Mouse (Mus musculus): Measurements from ENCODE around the gene Magea3. TPM values are rescaled to one million over a fixed set of nuclear protein-coding genes. Genes with fewer than 3 reads are reported as not detected.
"Not testable (repeated sequence)": the region's sequence is repeated elsewhere in the genome, so short reads cannot be mapped to it uniquely, and the experiment has no call there.

Magea3 gene
- total RNA-seq (2021), result not detected

GRCm38 (mm10) chrX:154949405-154949804 is at the start of gene Magea3:
Gene Magea3 (minus strand): TSS chrX:154949505.
- DNase-seq, result not testable (repeated sequence)

- not testable (repeated sequence) for DNase-seq
Observed at GRCm38 (mm10) chrX:154995750-154996149, 46.4 kb upstream of the Magea3 start, which contains the start of gene Magea8. Gene Magea8 (minus strand): TSS chrX:154995850.

DNA sequence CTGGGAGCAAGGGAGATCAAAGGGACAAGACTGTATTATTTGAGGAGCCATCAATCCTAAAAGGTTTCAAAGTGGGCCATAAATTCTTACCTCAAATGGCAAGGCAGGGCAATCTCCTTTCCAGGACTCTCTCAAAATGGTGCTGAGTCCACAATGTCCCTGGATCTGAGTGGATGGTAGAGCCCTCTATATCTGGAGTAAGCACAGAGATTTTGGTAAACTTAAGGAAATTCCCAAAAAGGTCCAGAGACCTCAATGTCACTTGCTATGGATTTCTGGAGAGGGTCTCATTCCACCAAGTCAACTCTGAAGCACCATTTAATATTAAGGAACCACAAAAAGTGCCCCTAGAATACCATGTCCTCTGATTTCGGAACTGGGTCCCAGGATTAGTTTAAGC is 13.4 kb downstream of the Magea3 start, which contains the start of gene Magea6:
TSS of gene Magea6 (minus strand) at position 101 of the 400 bp plus-strand sequence.
- not testable (repeated sequence) for DNase-seq

Other genes starting within 250 kb of the Magea3 start
- gene Cldn34b1, start 59.2 kb downstream of the Magea3 start, total RNA-seq (2021), result not detected
- not detected for gene Magea6, start 13.5 kb downstream of the Magea3 start, total RNA-seq (2021)
- not detected for gene Magea8, start 46.3 kb upstream of the Magea3 start, total RNA-seq (2021)
- not detected for gene Magea5, start 113.6 kb upstream of the Magea3 start, total RNA-seq (2021)
- gene Magea1, start 140.3 kb upstream of the Magea3 start, total RNA-seq (2021), result not detected
- not detected for gene Magea2, start 144.2 kb upstream of the Magea3 start, total RNA-seq (2021)
- not detected for gene Cldn34b2, start 178.9 kb upstream of the Magea3 start, total RNA-seq (2021)